Mouse (Mus musculus): ENCODE data around the gene Tspan33. TPM values are rescaled to one million over a fixed set of nuclear protein-coding genes. Genes with fewer than 3 reads are reported as not detected.
"Not testable (repeated sequence)": the region's sequence is repeated elsewhere in the genome, so short reads cannot be mapped to it uniquely, and the experiment has no call there.

The Tspan33 gene
- polyA plus RNA-seq, 1 experiment from 2014 or later: 5.8 TPM

GRCm38 (mm10) chr6:29759012-29759679 lies 65.1 kb downstream of the Tspan33 start:
- Histone ChIP-seq H3K27me3 (replicated peaks) (no peaks in the 10 kb centered on the region), H3K4me1 (no peaks in the 10 kb centered on the region), H3K36me3 (peaks cover 78% of the 10 kb centered on the region), H3K9ac (no peak overlapping the region), H3K4me2 (no peak overlapping the region), H3K9me3 (no peaks in the 10 kb centered on the region), H3K27ac (replicated peaks) (no peak overlapping the region), H3K4me3 (no peak overlapping the region)
- WGBS: 84% methylated on average over 13 of the region's 13 CpGs
- ATAC-seq (ENCODE audit: extremely low read depth, insufficient number of reproducible peaks, low FRiP score, low TSS enrichment): no peak

GRCm38 (mm10) chr6:29760397-29760796 lies 66.4 kb downstream of the Tspan33 start:
- not testable (repeated sequence) for H3K4me3 ChIP-seq; ATAC-seq (ENCODE audit: extremely low read depth, insufficient number of reproducible peaks, low FRiP score, low TSS enrichment); H3K4me1 ChIP-seq; H3K27ac ChIP-seq (replicated peaks); H3K9me3 ChIP-seq; H3K27me3 ChIP-seq (replicated peaks); H3K9ac ChIP-seq; H3K4me2 ChIP-seq
- WGBS: 84% methylated on average over 2 of the region's 2 CpGs
- H3K36me3 ChIP-seq: peaks cover 65% of the 10 kb centered on the region

GRCm38 (mm10) chr6:29761282-29761681 lies 67.3 kb downstream of the Tspan33 start:
- H3K4me3 ChIP-seq: no peak overlapping the region

GRCm38 (mm10) chr6:29762524-29762923 lies 68.5 kb downstream of the Tspan33 start:
- ATAC-seq (ENCODE audit: extremely low read depth, insufficient number of reproducible peaks, low FRiP score, low TSS enrichment): no peak
- WGBS: 70% methylated on average over 4 of the region's 4 CpGs

More at GRCm38 (mm10) chr6:29761282-29761681, 67.3 kb downstream of the Tspan33 start:
- Histone ChIP-seq H3K27ac (replicated peaks) (no peak overlapping the region), H3K27me3 (replicated peaks) (no peaks in the 10 kb centered on the region), H3K4me2 (no peak overlapping the region), H3K4me1 (no peaks in the 10 kb centered on the region), H3K9me3 (no peaks in the 10 kb centered on the region), H3K9ac (no peak overlapping the region), H3K36me3 (peaks cover 58% of the 10 kb centered on the region)
- ATAC-seq (ENCODE audit: extremely low read depth, insufficient number of reproducible peaks, low FRiP score, low TSS enrichment): no peak
- WGBS: 85% methylated on average over 4 of the region's 4 CpGs

GRCm38 (mm10) chr6:29766874-29767273 lies 72.9 kb downstream of the Tspan33 start:
- Histone ChIP-seq H3K27ac (replicated peaks) (no peak overlapping the region), H3K4me2 (no peak overlapping the region), H3K36me3 (peaks cover 10% of the 10 kb centered on the region; the same call in 1 of the 2 replicates), H3K4me3 (no peak overlapping the region), H3K9me3 (no peaks in the 10 kb centered on the region), H3K9ac (no peak overlapping the region), H3K4me1 (peaks cover 14% of the 10 kb centered on the region), H3K27me3 (replicated peaks) (no peaks in the 10 kb centered on the region)
- no peak for ATAC-seq (ENCODE audit: extremely low read depth, insufficient number of reproducible peaks, low FRiP score, low TSS enrichment)
- WGBS: 81% methylated on average over 2 of the region's 2 CpGs

More at GRCm38 (mm10) chr6:29762524-29762923, 68.5 kb downstream of the Tspan33 start:
- H3K9me3 ChIP-seq: no peaks in the 10 kb centered on the region
- no peaks in the 10 kb centered on the region for H3K27me3 ChIP-seq (replicated peaks)
- no peak overlapping the region for H3K27ac ChIP-seq (replicated peaks)
- H3K36me3 ChIP-seq: peaks cover 46% of the 10 kb centered on the region
- H3K9ac ChIP-seq: no peak overlapping the region
- no peaks in the 10 kb centered on the region for H3K4me1 ChIP-seq
- H3K4me3 ChIP-seq: no peak overlapping the region
- H3K4me2 ChIP-seq: no peak overlapping the region

Other genes starting within 250 kb of the Tspan33 start
- 199 and 231 TPM in 2 replicates for gene Atp6v1f, start 226.5 kb upstream of the Tspan33 start, polyA plus RNA-seq (2015; fragmentation: Nextera tagmentation; extraction: Ambion mirVana)
- not detected in 2 replicates for gene Atp6v1fnb, start 222.8 kb upstream of the Tspan33 start, polyA plus RNA-seq (2015; fragmentation: Nextera tagmentation; extraction: Ambion mirVana)
- gene Kcp, start 186.3 kb upstream of the Tspan33 start, polyA plus RNA-seq (2015; fragmentation: Nextera tagmentation; extraction: Ambion mirVana): 11.9 and 13.0 TPM in 2 replicates
- gene Irf5, start 167.6 kb upstream of the Tspan33 start, polyA plus RNA-seq (2015; fragmentation: Nextera tagmentation; extraction: Ambion mirVana): 7.4 and 7.9 TPM in 2 replicates
- 57.6 and 58.3 TPM in 2 replicates for gene Tnpo3, start 84.3 kb upstream of the Tspan33 start, polyA plus RNA-seq (2015; fragmentation: Nextera tagmentation; extraction: Ambion mirVana)
- 16.4 and 17.4 TPM in 2 replicates for gene Smo, start 41.3 kb downstream of the Tspan33 start, polyA plus RNA-seq (2015; fragmentation: Nextera tagmentation; extraction: Ambion mirVana)
- gene Ahcyl2, start 73.8 kb downstream of the Tspan33 start, polyA plus RNA-seq (2015; fragmentation: Nextera tagmentation; extraction: Ambion mirVana): 7.0 TPM in 2 replicates
- 37.4 and 39.3 TPM in 2 replicates for gene Strip2, start 222.8 kb downstream of the Tspan33 start, polyA plus RNA-seq (2015; fragmentation: Nextera tagmentation; extraction: Ambion mirVana)

Measured in heart, embryonic 13.5 days (tissue).